ENCODE assay signal across 15 mouse cellular contexts in the genomic region with DNA sequence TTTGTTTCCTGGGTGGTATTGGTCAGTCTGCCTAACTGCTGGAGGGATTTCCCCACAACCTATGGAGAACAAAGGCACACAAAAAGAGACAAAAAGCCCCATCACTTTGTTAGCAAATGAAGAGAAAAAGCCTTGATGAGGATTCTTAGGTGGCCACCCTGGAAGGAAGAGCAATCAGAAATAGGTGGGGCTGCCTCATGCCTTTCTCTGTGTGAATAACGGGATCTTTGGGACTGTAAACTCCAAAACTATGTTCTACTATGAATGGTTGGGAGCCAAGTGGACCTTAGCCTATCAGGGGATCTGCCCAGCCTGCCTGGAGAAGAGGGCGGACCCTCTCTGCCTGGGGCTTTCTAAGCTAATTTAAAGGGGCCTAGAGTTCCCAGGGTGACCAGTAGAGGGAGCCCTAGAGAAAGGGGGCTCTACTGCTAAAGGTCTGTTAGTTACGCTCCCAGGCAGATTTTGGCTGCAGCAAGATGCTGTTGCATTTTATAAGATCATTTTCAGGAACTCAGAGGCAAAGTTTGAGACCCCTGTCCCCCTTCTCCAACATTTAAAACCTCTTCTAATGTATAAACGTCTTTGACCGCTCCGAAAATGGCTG. TPM values are rescaled to one million over a fixed set of nuclear protein-coding genes. Genes with fewer than 3 reads are reported as not detected.
A peak's percentile ranks its signal among the peaks of the same experiment; 100 is the strongest.
DNase-seq lines count a peak whose midpoint lies in the region; ATAC-seq and TF ChIP-seq lines count a peak whose summit lies in the region.
"Had no signal": no experiment of that assay in that cellular context is flagged by ENCODE, and none has a peak within 500 bp of the region (broad histone marks: within the 10 kb centered on the region; RNA-seq: fewer than 3 reads in every experiment).

No protein-coding gene starts in this region.

- no peaks in the 10 kb centered on the region for H3K27me3 ChIP-seq in liver, adult 2 months (ENCODE audit: control insufficient read depth, insufficient read depth, low read length)
- H3K27me3 ChIP-seq in liver, embryonic 12.5 days (replicated peaks), result no peaks in the 10 kb centered on the region
- no peaks in the 10 kb centered on the region for H3K27me3 ChIP-seq in liver, embryonic 14.5 days (ENCODE audit: control insufficient read depth, insufficient read depth, low read length)
- H3K27me3 ChIP-seq in forebrain, embryonic 14.5 days (replicated peaks; ENCODE audit: control insufficient read depth, insufficient read depth, low read length), result no peaks in the 10 kb centered on the region
- H3K27me3 ChIP-seq: limb, embryonic 15.5 days; neural tube, embryonic 13.5 days had no signal

- H3K4me3 ChIP-seq in gastrocnemius, adult 2 months, result no peak overlapping the region
- no peak overlapping the region for H3K4me3 ChIP-seq in liver, adult 2 months (ENCODE audit: insufficient read depth, low read depth, low read length)
- H3K4me3 ChIP-seq in liver, embryonic 12.5 days, result no peak overlapping the region
- no peak overlapping the region for H3K4me3 ChIP-seq in liver, embryonic 14.5 days (ENCODE audit: insufficient read depth in 1 of 2, low read depth in 2 of 2, low read length in 2 of 2)
- no peak overlapping the region for H3K4me3 ChIP-seq in forebrain, embryonic 14.5 days (ENCODE audit: low read depth, low read length)
- H3K4me3 ChIP-seq: embryonic facial prominence, embryonic 13.5 days; limb, embryonic 15.5 days; megakaryocyte, embryonic 14.5 days; neural tube, embryonic 13.5 days had no signal

- peak; percentile 49 for TF ChIP-seq CTCF in gastrocnemius, adult 2 months (IDR thresholded peaks at IDR 0.05)
- TF ChIP-seq CTCF in liver, adult 2 months (IDR thresholded peaks at IDR 0.05; ENCODE audit: low read depth, low read length), result peak; percentile 48; the same call in 1 of the 2 replicates
- TF ChIP-seq CTCF in liver, embryonic 14.5 days (IDR thresholded peaks at IDR 0.05; ENCODE audit: low read depth), result peak; percentile 64

- no peaks in the 10 kb centered on the region for H3K79me2 ChIP-seq in liver, adult 2 months (ENCODE audit: control insufficient read depth, insufficient read depth, low read length)

- intact Hi-C loops in gastrocnemius, adult 2 months (cut with DNase I), result no loop called here
- intact Hi-C loops in heart, postnatal 25 days (cut with DNase I), result no loop called here

- no peak for TF ChIP-seq EP300 in liver, embryonic 14.5 days (IDR thresholded peaks at IDR 0.05; ENCODE audit: low read depth)

- DNase-seq in gastrocnemius, adult 2 months, result no peak
- no peak for DNase-seq in gastrocnemius, adult 8-10 months (ENCODE audit: low spot score in 2 of 2)
- DNase-seq in liver, adult 2 months (ENCODE audit: extremely low read depth, low read depth, low spot score), result peak; percentile 56
- peak; percentile 79 for DNase-seq in ES-CJ7 (ENCODE audit: low read depth, low spot score)
- no peak for DNase-seq in liver, embryonic 14.5 days (ENCODE audit: low read depth in 3 of 3, low spot score in 3 of 3)
- DNase-seq in forebrain, embryonic 14.5 days (ENCODE audit: low spot score), result no peak
- no peak for DNase-seq in heart, postnatal 25 days (ENCODE audit: low spot score)
- DNase-seq: cerebellum, adult 2 months; right cerebral cortex, postnatal 14 days had no signal

- no peak for TF ChIP-seq POLR2A in liver, adult 2 months (IDR thresholded peaks at IDR 0.05; ENCODE audit: extremely low read depth, insufficient read depth, low read length)

- H3K4me2 ChIP-seq in liver, embryonic 12.5 days, result no peak overlapping the region
- H3K4me2 ChIP-seq in liver, embryonic 14.5 days (ENCODE audit: low read depth), result no peak overlapping the region
- H3K4me2 ChIP-seq in forebrain, embryonic 14.5 days (ENCODE audit: low read length), result no peak overlapping the region
- H3K4me2 ChIP-seq: embryonic facial prominence, embryonic 13.5 days; heart, embryonic 11.5 days; limb, embryonic 15.5 days; neural tube, embryonic 13.5 days had no signal

- H3K36me3 ChIP-seq in liver, adult 2 months (ENCODE audit: control insufficient read depth, insufficient read depth, low read length), result no peaks in the 10 kb centered on the region
- H3K36me3 ChIP-seq in liver, embryonic 12.5 days, result no peaks in the 10 kb centered on the region
- no peaks in the 10 kb centered on the region for H3K36me3 ChIP-seq in liver, embryonic 14.5 days (replicated peaks; ENCODE audit: control insufficient read depth, insufficient read depth, low read depth)
- H3K36me3 ChIP-seq in forebrain, embryonic 14.5 days (ENCODE audit: control insufficient read depth, insufficient read depth, low read length), result no peaks in the 10 kb centered on the region
- H3K36me3 ChIP-seq: embryonic facial prominence, embryonic 13.5 days; limb, embryonic 15.5 days; neural tube, embryonic 13.5 days had no signal

- no peak overlapping the region for H3K27ac ChIP-seq in gastrocnemius, adult 2 months
- H3K27ac ChIP-seq in liver, adult 2 months (replicated peaks; ENCODE audit: insufficient read depth, low read depth, low read length), result no peak overlapping the region
- no peak overlapping the region for H3K27ac ChIP-seq in liver, embryonic 12.5 days
- no peak overlapping the region for H3K27ac ChIP-seq in liver, embryonic 14.5 days
- no peak overlapping the region for H3K27ac ChIP-seq in forebrain, embryonic 14.5 days (ENCODE audit: low read depth, low read length)
- H3K27ac ChIP-seq: embryonic facial prominence, embryonic 13.5 days; limb, embryonic 15.5 days; neural tube, embryonic 13.5 days had no signal

- H3K9ac ChIP-seq in liver, adult 2 months (ENCODE audit: low read depth, low read length), result no peak overlapping the region
- no peak overlapping the region for H3K9ac ChIP-seq in liver, embryonic 12.5 days
- no peak overlapping the region for H3K9ac ChIP-seq in liver, embryonic 14.5 days (replicated peaks)
- H3K9ac ChIP-seq in forebrain, embryonic 14.5 days (ENCODE audit: low read length), result no peak overlapping the region
- H3K9ac ChIP-seq: embryonic facial prominence, embryonic 13.5 days; limb, embryonic 15.5 days; neural tube, embryonic 13.5 days had no signal

- WGBS in liver, adult 2 months, result 74% methylated on average over 6 of the region's 6 CpGs
- WGBS in liver, embryonic 12.5 days (ENCODE audit: insufficient replicate concordance), result 77% methylated on average over 6 of the region's 6 CpGs
- 81% methylated on average over 6 of the region's 6 CpGs for WGBS in liver, embryonic 14.5 days (ENCODE audit: insufficient replicate concordance)
- WGBS in forebrain, embryonic 14.5 days, result 80% methylated on average over 6 of the region's 6 CpGs

- no peaks in the 10 kb centered on the region for H3K9me3 ChIP-seq in liver, embryonic 12.5 days (replicated peaks)
- H3K9me3 ChIP-seq in liver, embryonic 14.5 days (ENCODE audit: control insufficient read depth, low read length), result no peaks in the 10 kb centered on the region
- no peaks in the 10 kb centered on the region for H3K9me3 ChIP-seq in forebrain, embryonic 14.5 days (replicated peaks; ENCODE audit: control insufficient read depth, low read length)
- H3K9me3 ChIP-seq: embryonic facial prominence, embryonic 13.5 days; limb, embryonic 15.5 days; megakaryocyte, embryonic 14.5 days; neural tube, embryonic 13.5 days had no signal

- no peaks in the 10 kb centered on the region for H3K4me1 ChIP-seq in liver, adult 2 months (ENCODE audit: control insufficient read depth, insufficient read depth, low read length)
- H3K4me1 ChIP-seq in liver, embryonic 12.5 days, result no peaks in the 10 kb centered on the region
- no peaks in the 10 kb centered on the region for H3K4me1 ChIP-seq in liver, embryonic 14.5 days (replicated peaks; ENCODE audit: control insufficient read depth in 2 of 2, insufficient read depth in 2 of 2, low read length in 1 of 2)
- H3K4me1 ChIP-seq in forebrain, embryonic 14.5 days (ENCODE audit: control insufficient read depth, insufficient read depth, low read length), result no peaks in the 10 kb centered on the region
- H3K4me1 ChIP-seq: limb, embryonic 15.5 days; neural tube, embryonic 13.5 days had no signal

- no peak for ATAC-seq in liver, embryonic 12.5 days
- no peak for ATAC-seq in liver, embryonic 14.5 days (ENCODE audit: insufficient read depth)
- ATAC-seq in forebrain, embryonic 14.5 days, result no peak

RNA-seq across cellular contexts. Expression of a gene that starts 42.0 kb away (rescaled TPM):
- total RNA-seq in gastrocnemius, adult 2 months (2021), result 10 to 100 TPM; 77.9 to 78.6 TPM
- total RNA-seq in gastrocnemius, adult 8-10 months (2022), result 10 to 100 TPM; 79.1 to 86.6 (median 82.1) TPM
- total RNA-seq in liver, adult 2 months (2014; rRNA removed), result 28.6 and 35.1 TPM in 2 replicates
- 89.5 and 94.4 TPM in 2 replicates for polyA plus RNA-seq in liver, adult 2 months (2012; rRNA removed)
- 78.5 and 84.3 TPM in 2 replicates for polyA plus RNA-seq in liver, embryonic 12.5 days (2016; fragmentation: Nextera tagmentation; extraction: Ambion mirVana)
- 22.9 and 24.5 TPM in 2 replicates for polyA plus RNA-seq in liver, embryonic 14.5 days (2012; rRNA removed)
- polyA plus RNA-seq in liver, embryonic 14.5 days (2014; fragmentation: Nextera tagmentation; extraction: Ambion mirVana), result 50.5 and 51.8 TPM in 2 replicates
- 128 and 130 TPM in 2 replicates for polyA plus RNA-seq in forebrain, embryonic 14.5 days (2014; fragmentation: Nextera tagmentation; extraction: Ambion mirVana)
- total RNA-seq in heart, postnatal 25 days (2021), result 10 to 100 TPM; 60.8 to 61.5 TPM

RNA-seq across cellular contexts. Expression of a gene that starts 42.6 kb away (rescaled TPM):
- total RNA-seq in gastrocnemius, adult 2 months (2021), result not detected
- total RNA-seq in gastrocnemius, adult 8-10 months (2022), result not detected
- 0.55 TPM in 1 of 2 replicates, not detected in the other for total RNA-seq in liver, adult 2 months (2014; rRNA removed)
- polyA plus RNA-seq in liver, adult 2 months (2012; rRNA removed), result 0.45 and 0.58 TPM in 2 replicates
- polyA plus RNA-seq in liver, embryonic 12.5 days (2016; fragmentation: Nextera tagmentation; extraction: Ambion mirVana), result 2.5 and 3.4 TPM in 2 replicates
- polyA plus RNA-seq in liver, embryonic 14.5 days (2012; rRNA removed), result 0.09 and 0.13 TPM in 2 replicates
- 1.2 TPM in 2 replicates for polyA plus RNA-seq in liver, embryonic 14.5 days (2014; fragmentation: Nextera tagmentation; extraction: Ambion mirVana)
- polyA plus RNA-seq in forebrain, embryonic 14.5 days (2014; fragmentation: Nextera tagmentation; extraction: Ambion mirVana), result 2.6 TPM in 2 replicates
- not detected for total RNA-seq in heart, postnatal 25 days (2021)

Comparison
In these comparisons a context has a peak if more than half of its experiments do, and no peak if none do; other contexts are left out.
1. DNase-seq: peak in liver, adult 2 months (single experiment) and ES-CJ7 (single experiment); none in gastrocnemius, adult 2 months (single experiment), gastrocnemius, adult 8-10 months (0 of 2), liver, embryonic 14.5 days (0 of 3), forebrain, embryonic 14.5 days (single experiment) and heart, postnatal 25 days (single experiment).
2. Peak in every context shown above with its lines, with median percentiles within 50 percentile points of each other: CTCF ChIP-seq.